Mouse (Mus musculus) lung, adult 2 months (tissue): Measurements from ENCODE around the gene Triml1. TPM values are rescaled to one million over a fixed set of nuclear protein-coding genes. Genes with fewer than 3 reads are reported as not detected.

Experiments
- DNase-seq: peaks from one replicate; pipeline ENCODE4 v3.0.0; 2022
- H3K4me1 ChIP-seq: fragments of 200-500 bp; 2 replicates; pipeline ENCODE4 v1.6.1; 2011; ENCODE audit warnings: low read length; ENCODE audit not compliant: control insufficient read depth, insufficient read depth
- H3K4me3 ChIP-seq: fragments of 200-500 bp; replicated peaks from 2 replicates; pipeline ENCODE3; 2011; ENCODE audit warnings: low read depth, mild to moderate bottlenecking, control low read depth, low read length; ENCODE audit errors: extremely low read depth
- CTCF ChIP-seq: fragments of 200-500 bp; IDR thresholded peaks from 2 replicates; pipeline ENCODE4 v1.5.1; 2011; ENCODE audit warnings: mild to moderate bottlenecking, low read length, control low read depth; ENCODE audit not compliant: insufficient read depth
- POLR2A ChIP-seq: fragments of 200-500 bp; IDR thresholded peaks from 2 replicates; pipeline ENCODE4 v1.6.1; 2011; ENCODE audit warnings: low read depth, mild to moderate bottlenecking, control low read depth, low read length, borderline replicate concordance; ENCODE audit errors: extremely low read depth
- whole genome bisulfite sequencing: fragments of 180-500 bp; shearing (Covaris S2); methylation state at CpG from one replicate; pipeline ENCODE4 v1.1.7; 2018; 5-methylcytosine and 5-hydroxymethylcytosine counted together
- polyA plus RNA-seq: library from polyadenylated mRNA; depleted of rRNA; stranded (reverse); fragments of >200 nt; gene quantifications from 2 replicates; pipeline ENCODE4 v1.2.3, GENCODE M21; 2012; rRNA removed

The Triml1 gene
- polyA plus RNA-seq, 1 experiment, result not detected

DNA sequence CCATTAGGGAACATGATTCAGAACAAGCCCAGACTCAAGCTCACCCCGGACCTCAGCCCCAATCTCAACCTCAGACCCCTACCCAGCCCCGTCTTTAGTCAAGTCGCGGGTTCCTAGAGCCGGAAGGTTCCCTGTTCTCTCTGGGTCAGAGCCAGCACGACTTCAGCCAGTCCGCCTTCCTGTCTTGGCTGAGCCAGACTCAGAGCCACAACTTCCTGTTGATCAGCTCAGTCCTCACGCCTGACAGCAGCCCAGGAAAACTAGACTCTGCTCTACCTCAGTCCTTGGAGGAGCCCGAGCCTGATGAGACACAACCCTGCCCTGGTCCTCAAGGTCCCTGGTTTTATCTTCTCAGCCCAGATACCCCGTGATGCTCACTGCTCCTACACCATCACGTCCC lies 22.0 kb upstream of the Triml1 start:
- no peak for DNase-seq
- TF ChIP-seq POLR2A (no peak), CTCF (no peak)
- WGBS, result 68% methylated on average over 11 of the region's 11 CpGs
- Histone ChIP-seq H3K4me1 (no peaks in the 10 kb centered on the region), H3K4me3 (no peak overlapping the region)

DNA sequence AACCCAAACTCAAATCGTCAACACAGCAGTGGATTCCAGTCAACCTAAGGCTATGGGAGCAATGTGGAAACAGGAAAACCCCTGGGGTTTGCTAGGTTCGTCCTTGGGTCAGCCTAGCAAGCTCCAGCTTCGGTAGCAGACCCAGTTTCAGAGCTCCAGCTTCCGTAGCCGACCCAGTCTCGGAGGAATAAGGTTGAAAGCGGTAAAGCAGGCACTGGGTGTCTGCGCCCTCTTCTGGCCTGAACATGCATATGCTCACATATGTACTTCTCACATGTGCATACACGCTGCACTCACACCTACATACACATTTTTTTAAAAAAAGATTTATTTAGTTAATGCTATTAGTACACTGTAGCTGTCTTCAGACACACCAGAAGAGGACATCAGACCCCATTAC lies 8.0 kb upstream of the Triml1 start:
- DNase-seq, result no peak
- H3K4me3 ChIP-seq, result no peak overlapping the region
- 87% methylated on average over 9 of the region's 9 CpGs for WGBS
- TF ChIP-seq CTCF (no peak), POLR2A (no peak)
- no peaks in the 10 kb centered on the region for H3K4me1 ChIP-seq

DNA sequence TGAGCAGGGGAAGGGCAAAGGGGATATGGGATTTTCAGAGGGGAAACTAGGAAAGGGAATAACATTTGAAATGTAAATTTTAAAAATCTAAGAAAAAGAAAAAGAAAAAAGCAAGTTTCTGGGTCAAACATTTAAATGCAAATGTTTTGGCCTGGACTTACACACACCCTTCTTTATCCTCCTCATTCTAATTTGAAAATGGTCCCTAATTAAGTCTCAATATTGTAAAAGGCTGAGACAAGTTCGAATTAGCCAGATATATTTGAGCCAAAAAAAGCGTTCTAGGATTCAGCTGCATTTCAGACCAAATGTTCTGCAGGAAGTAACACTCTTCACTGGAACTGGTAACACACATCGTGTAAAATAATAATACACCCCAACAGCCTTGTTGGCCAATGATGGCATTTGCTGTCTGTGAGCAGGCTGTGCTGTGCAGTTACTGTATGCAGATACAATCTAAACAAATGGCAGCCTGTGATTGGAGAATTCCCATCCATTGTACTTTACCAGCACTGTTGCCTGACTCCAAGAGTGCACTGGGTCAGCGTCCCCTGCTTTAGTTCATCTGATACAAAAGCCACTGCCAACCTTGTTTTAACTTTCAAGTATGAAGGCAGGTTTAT lies 30.0 kb downstream of the Triml1 start:
- TF ChIP-seq POLR2A, result no peak
- no peak for TF ChIP-seq CTCF
- WGBS, result 72% methylated on average over 4 of the region's 4 CpGs
- no peak for DNase-seq
- H3K4me3 ChIP-seq, result no peak overlapping the region
- no peaks in the 10 kb centered on the region for H3K4me1 ChIP-seq

Other genes with a start within 250 kb of the Triml1 start
- gene Triml2, start 39.1 kb upstream of the Triml1 start, polyA plus RNA-seq, result not detected in 2 replicates
- not detected in 2 replicates for gene Zfp42, start 165.5 kb upstream of the Triml1 start, polyA plus RNA-seq